Mouse (Mus musculus) brain, adult 2 months (tissue): ENCODE measurements around the gene Spocd1.
"Not testable (repeated sequence)": the region's sequence is repeated elsewhere in the genome, so short reads cannot be mapped to it uniquely, and the experiment has no call there.

ENCODE experiments used
- DNase-seq: peaks from one replicate; pipeline ENCODE4 v3.0.0; 2011; ENCODE audit warnings: low read depth, low spot score

Gene Spocd1

GRCm38 (mm10) chr4:129928949-129929348, at the start of gene Spocd1:
TSS of gene Spocd1 (plus strand) at chr4:129929249.
- DNase-seq, result no peak

GRCm38 (mm10) chr4:129880615-129881014, 48.4 kb upstream of the Spocd1 start:
- DNase-seq, result no peak

GRCm38 (mm10) chr4:129881661-129882060, 47.4 kb upstream of the Spocd1 start:
- DNase-seq, result no peak

GRCm38 (mm10) chr4:129882555-129883293, 46.3 kb upstream of the Spocd1 start:
- peak; percentile 80 for DNase-seq

GRCm38 (mm10) chr4:129884041-129884930, 44.8 kb upstream of the Spocd1 start:
- DNase-seq, result peak; percentile 82

GRCm38 (mm10) chr4:129889661-129890060, 39.4 kb upstream of the Spocd1 start:
- DNase-seq, result no peak

- no peak for DNase-seq
These were observed 39.0 kb upstream of the Spocd1 start for GRCm38 (mm10) chr4:129890094-129890493.

- DNase-seq, result no peak
These were observed 34.2 kb upstream of the Spocd1 start for GRCm38 (mm10) chr4:129894861-129895260.

- DNase-seq, result not testable (repeated sequence)
These were observed 30.2 kb upstream of the Spocd1 start for GRCm38 (mm10) chr4:129898815-129899214.

- no peak for DNase-seq
These were observed 26.7 kb upstream of the Spocd1 start for GRCm38 (mm10) chr4:129902394-129902793.

GRCm38 (mm10) chr4:129903577-129903976, 25.5 kb upstream of the Spocd1 start:
- no peak for DNase-seq

- no peak for DNase-seq
These were observed 24.0 kb upstream of the Spocd1 start for GRCm38 (mm10) chr4:129905032-129905431.

GRCm38 (mm10) chr4:129906016-129906415, 23.0 kb upstream of the Spocd1 start:
- no peak for DNase-seq

- no peak for DNase-seq
These were observed 20.2 kb upstream of the Spocd1 start for GRCm38 (mm10) chr4:129908836-129909235.

GRCm38 (mm10) chr4:129909261-129909731, 19.8 kb upstream of the Spocd1 start:
- no peak for DNase-seq

- no peak for DNase-seq
These were observed 16.1 kb upstream of the Spocd1 start for GRCm38 (mm10) chr4:129912998-129913397.

GRCm38 (mm10) chr4:129913761-129914644, 15.0 kb upstream of the Spocd1 start:
- no peak for DNase-seq

GRCm38 (mm10) chr4:129914686-129915085, 14.4 kb upstream of the Spocd1 start:
- DNase-seq, result no peak

GRCm38 (mm10) chr4:129915349-129915988, 13.6 kb upstream of the Spocd1 start:
- no peak for DNase-seq

GRCm38 (mm10) chr4:129916159-129916558, 12.9 kb upstream of the Spocd1 start:
- peak; percentile 32 for DNase-seq

GRCm38 (mm10) chr4:129917016-129917603, 11.9 kb upstream of the Spocd1 start:
- DNase-seq, result no peak
